Mouse (Mus musculus): ENCODE measurements around the gene Smarce1. TPM values are rescaled to one million over a fixed set of nuclear protein-coding genes. Genes with fewer than 3 reads are reported as not detected.

Gene Smarce1
- polyA plus RNA-seq, 1 experiment from 2014 or later: 235 TPM

- no peaks in the 10 kb centered on the region for H3K4me1 ChIP-seq (replicated peaks; ENCODE audit: control insufficient read depth, insufficient read depth, low read length)
- H3K4me3 ChIP-seq (ENCODE audit: low read length): no peak overlapping the region
- ATAC-seq (ENCODE audit: low read depth): no peak
- no peak overlapping the region for H3K4me2 ChIP-seq (ENCODE audit: low read depth, low read length)
- H3K9ac ChIP-seq (ENCODE audit: low read length): no peak overlapping the region
- no peak overlapping the region for H3K27ac ChIP-seq (ENCODE audit: low read length)
- WGBS: 96% methylated on average over 3 of the region's 3 CpGs
- no peaks in the 10 kb centered on the region for H3K9me3 ChIP-seq (ENCODE audit: control insufficient read depth, low read length)
- H3K27me3 ChIP-seq (ENCODE audit: control insufficient read depth, insufficient read depth, low read depth, low read length): no peaks in the 10 kb centered on the region
- H3K36me3 ChIP-seq (ENCODE audit: control insufficient read depth, insufficient read depth, low read length): peaks cover 57% of the 10 kb centered on the region
These were observed 14.6 kb downstream of the Smarce1 start for GRCm38 (mm10) chr11:99216181-99216580.

DNA sequence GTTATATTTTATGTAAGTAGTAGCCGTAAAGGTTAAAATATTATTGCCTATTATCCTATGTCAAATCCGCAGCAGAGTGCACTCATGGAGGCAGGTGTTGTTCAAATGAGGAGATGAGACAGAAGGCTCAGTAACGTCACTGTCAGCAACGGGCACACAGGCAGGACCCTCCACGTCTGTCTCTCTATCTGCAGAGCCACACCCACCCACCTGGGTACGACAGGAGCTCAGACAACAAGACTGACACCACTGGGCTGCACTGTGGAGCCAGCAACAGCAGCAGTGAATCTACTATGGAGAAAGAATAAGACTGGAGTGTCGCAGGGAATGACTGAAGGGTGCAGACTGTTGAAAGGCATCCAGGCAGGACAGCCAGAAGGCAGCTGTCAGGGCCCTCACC lies 18.1 kb downstream of the Smarce1 start:
- H3K27ac ChIP-seq (ENCODE audit: low read length): no peak overlapping the region
- no peaks in the 10 kb centered on the region for H3K27me3 ChIP-seq (ENCODE audit: control insufficient read depth, insufficient read depth, low read depth, low read length)
- H3K4me2 ChIP-seq (ENCODE audit: low read depth, low read length): no peak overlapping the region
- no peak for ATAC-seq (ENCODE audit: low read depth)
- peaks cover 53% of the 10 kb centered on the region for H3K36me3 ChIP-seq (ENCODE audit: control insufficient read depth, insufficient read depth, low read length)
- 75% methylated on average over 7 of the region's 7 CpGs for WGBS
- no peaks in the 10 kb centered on the region for H3K4me1 ChIP-seq (replicated peaks; ENCODE audit: control insufficient read depth, insufficient read depth, low read length)
- H3K9ac ChIP-seq (ENCODE audit: low read length): no peak overlapping the region
- no peak overlapping the region for H3K4me3 ChIP-seq (ENCODE audit: low read length)
- H3K9me3 ChIP-seq (ENCODE audit: control insufficient read depth, low read length): no peaks in the 10 kb centered on the region

DNA sequence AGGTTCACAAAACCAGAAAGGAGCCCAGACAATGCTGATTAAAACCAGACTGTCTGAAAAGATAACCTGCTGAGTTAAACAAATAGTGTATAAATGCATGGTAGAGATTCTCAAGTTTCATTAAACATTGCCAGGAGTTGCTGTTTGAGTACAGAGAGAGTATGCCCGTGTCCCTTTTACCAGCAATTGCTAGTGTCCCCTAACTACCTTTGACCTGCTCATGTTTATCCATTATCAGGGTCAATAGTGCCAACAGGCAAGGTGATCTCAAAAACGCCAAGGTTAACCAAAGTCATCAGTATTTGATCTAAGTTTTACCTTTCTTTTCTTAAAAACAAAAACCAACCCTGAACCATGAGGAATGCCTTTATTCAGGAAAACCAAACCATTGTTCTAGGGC lies 18.9 kb downstream of the Smarce1 start:
- H3K27ac ChIP-seq (ENCODE audit: low read length): no peak overlapping the region
- H3K4me3 ChIP-seq (ENCODE audit: low read length): no peak overlapping the region
- 61% methylated on average over 2 of the region's 2 CpGs for WGBS
- H3K9me3 ChIP-seq (ENCODE audit: control insufficient read depth, low read length): no peaks in the 10 kb centered on the region
- no peak overlapping the region for H3K9ac ChIP-seq (ENCODE audit: low read length)
- H3K27me3 ChIP-seq (ENCODE audit: control insufficient read depth, insufficient read depth, low read depth, low read length): no peaks in the 10 kb centered on the region
- no peak for ATAC-seq (ENCODE audit: low read depth)
- H3K4me2 ChIP-seq (ENCODE audit: low read depth, low read length): no peak overlapping the region
- peaks cover 47% of the 10 kb centered on the region for H3K36me3 ChIP-seq (ENCODE audit: control insufficient read depth, insufficient read depth, low read length)
- no peaks in the 10 kb centered on the region for H3K4me1 ChIP-seq (replicated peaks; ENCODE audit: control insufficient read depth, insufficient read depth, low read length)

DNA sequence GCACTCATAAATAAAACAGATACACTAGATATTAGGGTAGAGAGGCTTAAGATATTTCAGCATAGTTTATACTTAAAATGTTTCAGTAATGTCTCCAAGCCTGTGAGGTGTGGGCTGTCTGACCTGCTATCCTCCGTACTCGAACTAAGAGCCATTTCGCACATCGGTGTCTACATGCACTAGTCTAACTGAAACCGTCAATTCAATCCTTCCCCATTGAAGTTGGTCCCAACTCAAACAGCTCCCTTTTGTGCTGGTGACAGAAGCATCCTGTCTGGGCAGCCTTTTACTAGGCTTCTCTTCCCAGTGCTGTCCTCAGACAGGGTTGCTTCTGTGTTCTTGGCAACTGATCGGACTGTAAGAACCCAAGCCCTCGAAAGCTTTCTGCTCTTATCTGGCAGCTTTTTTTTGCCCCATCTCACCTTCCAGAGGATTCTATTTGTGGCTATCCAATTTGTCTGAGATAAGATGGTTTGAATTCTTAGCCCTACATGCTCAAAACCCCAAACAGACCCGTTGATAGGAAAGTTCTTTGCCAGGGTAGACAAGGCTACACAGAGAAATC lies 22.6 kb downstream of the Smarce1 start:
- 64% methylated on average over 8 of the region's 8 CpGs for WGBS
- no peaks in the 10 kb centered on the region for H3K9me3 ChIP-seq (ENCODE audit: control insufficient read depth, low read length)
- no peaks in the 10 kb centered on the region for H3K27me3 ChIP-seq (ENCODE audit: control insufficient read depth, insufficient read depth, low read depth, low read length)
- no peak for ATAC-seq (ENCODE audit: low read depth)
- no peaks in the 10 kb centered on the region for H3K4me1 ChIP-seq (replicated peaks; ENCODE audit: control insufficient read depth, insufficient read depth, low read length)
- no peak overlapping the region for H3K4me3 ChIP-seq (ENCODE audit: low read length)
- peaks cover 25% of the 10 kb centered on the region for H3K36me3 ChIP-seq (ENCODE audit: control insufficient read depth, insufficient read depth, low read length)
- H3K4me2 ChIP-seq (ENCODE audit: low read depth, low read length): no peak overlapping the region
- H3K27ac ChIP-seq (ENCODE audit: low read length): no peak overlapping the region
- no peak overlapping the region for H3K9ac ChIP-seq (ENCODE audit: low read length)

- WGBS: 16% methylated on average over 2 of the region's 2 CpGs
- no peak overlapping the region for H3K27ac ChIP-seq (ENCODE audit: low read length)
- no peak for ATAC-seq (ENCODE audit: low read depth)
These were observed 23.4 kb downstream of the Smarce1 start for GRCm38 (mm10) chr11:99207449-99207848.

DNA sequence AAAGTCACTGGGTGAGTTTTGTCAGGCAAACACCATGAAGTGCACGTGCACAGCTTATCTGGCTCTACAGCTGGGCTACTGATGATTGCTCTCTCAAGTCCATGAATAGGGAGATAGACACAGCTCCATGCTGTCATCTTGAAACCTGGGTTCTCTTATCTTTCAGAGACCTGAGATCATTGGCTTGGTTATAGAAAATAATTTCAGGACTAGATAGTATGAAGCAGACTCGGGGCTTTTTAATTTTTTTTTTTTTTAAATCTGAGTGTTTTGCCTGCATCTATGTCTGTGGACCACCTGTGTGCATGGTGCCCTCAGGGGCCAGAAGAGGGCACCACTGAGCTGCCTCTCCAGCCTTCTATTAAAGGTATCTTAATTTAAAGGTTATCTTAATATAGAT lies 23.9 kb downstream of the Smarce1 start:
- Histone ChIP-seq H3K9ac (ENCODE audit: low read length) (no peak overlapping the region), H3K4me1 (replicated peaks; ENCODE audit: control insufficient read depth, insufficient read depth, low read length) (no peaks in the 10 kb centered on the region), H3K9me3 (ENCODE audit: control insufficient read depth, low read length) (no peaks in the 10 kb centered on the region), H3K4me3 (ENCODE audit: low read length) (no peak overlapping the region), H3K27ac (ENCODE audit: low read length) (no peak overlapping the region), H3K27me3 (ENCODE audit: control insufficient read depth, insufficient read depth, low read depth, low read length) (no peaks in the 10 kb centered on the region), H3K4me2 (ENCODE audit: low read depth, low read length) (no peak overlapping the region), H3K36me3 (ENCODE audit: control insufficient read depth, insufficient read depth, low read length) (peaks cover 16% of the 10 kb centered on the region)
- no peak for ATAC-seq (ENCODE audit: low read depth)
- 12% methylated on average over 2 of the region's 2 CpGs for WGBS

More at GRCm38 (mm10) chr11:99207449-99207848, 23.4 kb downstream of the Smarce1 start:
- Histone ChIP-seq H3K4me2 (ENCODE audit: low read depth, low read length) (no peak overlapping the region), H3K4me1 (replicated peaks; ENCODE audit: control insufficient read depth, insufficient read depth, low read length) (no peaks in the 10 kb centered on the region), H3K9me3 (ENCODE audit: control insufficient read depth, low read length) (no peaks in the 10 kb centered on the region), H3K27me3 (ENCODE audit: control insufficient read depth, insufficient read depth, low read depth, low read length) (no peaks in the 10 kb centered on the region), H3K9ac (ENCODE audit: low read length) (no peak overlapping the region), H3K36me3 (ENCODE audit: control insufficient read depth, insufficient read depth, low read length) (peaks cover 21% of the 10 kb centered on the region), H3K4me3 (ENCODE audit: low read length) (no peak overlapping the region)

DNA sequence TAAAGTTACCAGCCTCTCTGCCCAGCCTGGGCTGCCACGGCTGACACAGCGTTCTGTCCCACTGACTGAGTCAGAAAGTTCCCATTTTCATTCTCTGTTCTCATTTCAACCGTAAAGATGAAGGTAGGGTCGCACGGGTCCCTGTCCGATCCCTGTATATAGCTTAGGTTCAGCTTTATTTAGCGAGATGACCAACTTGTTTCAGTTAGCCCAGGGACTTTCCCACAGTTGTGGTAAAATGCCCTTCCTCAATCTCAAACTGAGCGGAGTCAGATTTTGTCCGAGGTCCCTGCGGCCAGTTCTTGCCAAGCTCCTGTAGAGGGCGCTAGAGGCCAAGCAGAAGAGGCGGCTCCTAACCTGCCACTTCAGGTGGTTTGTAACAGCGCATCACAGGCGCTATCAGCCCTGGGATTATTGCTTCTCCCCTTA lies 41.6 kb downstream of the Smarce1 start:
- Histone ChIP-seq H3K27ac (ENCODE audit: low read length) (no peak overlapping the region), H3K4me2 (ENCODE audit: low read depth, low read length) (no peak overlapping the region), H3K4me3 (ENCODE audit: low read length) (no peak overlapping the region), H3K9me3 (ENCODE audit: control insufficient read depth, low read length) (no peaks in the 10 kb centered on the region), H3K4me1 (replicated peaks; ENCODE audit: control insufficient read depth, insufficient read depth, low read length) (no peaks in the 10 kb centered on the region), H3K27me3 (ENCODE audit: control insufficient read depth, insufficient read depth, low read depth, low read length) (no peaks in the 10 kb centered on the region; the same call in none of the 2 replicates), H3K36me3 (ENCODE audit: control insufficient read depth, insufficient read depth, low read length) (no peaks in the 10 kb centered on the region), H3K9ac (ENCODE audit: low read length) (no peak overlapping the region)
- 20% methylated on average over 14 of the region's 14 CpGs for WGBS
- no peak for ATAC-seq (ENCODE audit: low read depth)

GRCm38 (mm10) chr11:99187348-99187747 lies 43.5 kb downstream of the Smarce1 start:
- Histone ChIP-seq H3K4me2 (ENCODE audit: low read depth, low read length) (no peak overlapping the region), H3K4me3 (ENCODE audit: low read length) (no peak overlapping the region), H3K36me3 (ENCODE audit: control insufficient read depth, insufficient read depth, low read length) (no peaks in the 10 kb centered on the region), H3K27me3 (ENCODE audit: control insufficient read depth, insufficient read depth, low read depth, low read length) (no peaks in the 10 kb centered on the region; the same call in none of the 2 replicates), H3K4me1 (replicated peaks; ENCODE audit: control insufficient read depth, insufficient read depth, low read length) (no peaks in the 10 kb centered on the region), H3K9ac (ENCODE audit: low read length) (no peak overlapping the region), H3K9me3 (ENCODE audit: control insufficient read depth, low read length) (no peaks in the 10 kb centered on the region), H3K27ac (ENCODE audit: low read length) (no peak overlapping the region)
- 55% methylated on average over 4 of the region's 4 CpGs for WGBS
- no peak for ATAC-seq (ENCODE audit: low read depth)

GRCm38 (mm10) chr11:99186836-99187235 lies 44.0 kb downstream of the Smarce1 start:
- no peak overlapping the region for H3K4me2 ChIP-seq (ENCODE audit: low read depth, low read length)
- no peak overlapping the region for H3K4me3 ChIP-seq (ENCODE audit: low read length)
- H3K4me1 ChIP-seq (replicated peaks; ENCODE audit: control insufficient read depth, insufficient read depth, low read length): no peaks in the 10 kb centered on the region
- no peaks in the 10 kb centered on the region for H3K36me3 ChIP-seq (ENCODE audit: control insufficient read depth, insufficient read depth, low read length)
- no peak for ATAC-seq (ENCODE audit: low read depth)
- H3K9me3 ChIP-seq (ENCODE audit: control insufficient read depth, low read length): no peaks in the 10 kb centered on the region
- no peak overlapping the region for H3K9ac ChIP-seq (ENCODE audit: low read length)
- WGBS: 74% methylated on average over 2 of the region's 2 CpGs
- no peaks in the 10 kb centered on the region; the same call in none of the 2 replicates for H3K27me3 ChIP-seq (ENCODE audit: control insufficient read depth, insufficient read depth, low read depth, low read length)
- no peak overlapping the region for H3K27ac ChIP-seq (ENCODE audit: low read length)

GRCm38 (mm10) chr11:99182575-99182974 lies 48.2 kb downstream of the Smarce1 start:
- Histone ChIP-seq H3K9ac (ENCODE audit: low read length) (no peak overlapping the region), H3K36me3 (ENCODE audit: control insufficient read depth, insufficient read depth, low read length) (no peaks in the 10 kb centered on the region), H3K9me3 (ENCODE audit: control insufficient read depth, low read length) (no peaks in the 10 kb centered on the region), H3K4me3 (ENCODE audit: low read length) (no peak overlapping the region), H3K4me1 (replicated peaks; ENCODE audit: control insufficient read depth, insufficient read depth, low read length) (no peaks in the 10 kb centered on the region), H3K27me3 (ENCODE audit: control insufficient read depth, insufficient read depth, low read depth, low read length) (no peaks in the 10 kb centered on the region; the same call in 1 of the 2 replicates), H3K4me2 (ENCODE audit: low read depth, low read length) (no peak overlapping the region), H3K27ac (ENCODE audit: low read length) (no peak overlapping the region)
- WGBS: 54% methylated on average over 11 of the region's 11 CpGs
- no peak for ATAC-seq (ENCODE audit: low read depth)
